Mouse (Mus musculus): ENCODE results near the gene Rad9b. TPM values are rescaled to one million over a fixed set of nuclear protein-coding genes. Genes with fewer than 3 reads are reported as not detected.

The Rad9b gene
- 2.6 and 2.9 TPM in 2 replicates for polyA plus RNA-seq (2012; rRNA removed)

DNA sequence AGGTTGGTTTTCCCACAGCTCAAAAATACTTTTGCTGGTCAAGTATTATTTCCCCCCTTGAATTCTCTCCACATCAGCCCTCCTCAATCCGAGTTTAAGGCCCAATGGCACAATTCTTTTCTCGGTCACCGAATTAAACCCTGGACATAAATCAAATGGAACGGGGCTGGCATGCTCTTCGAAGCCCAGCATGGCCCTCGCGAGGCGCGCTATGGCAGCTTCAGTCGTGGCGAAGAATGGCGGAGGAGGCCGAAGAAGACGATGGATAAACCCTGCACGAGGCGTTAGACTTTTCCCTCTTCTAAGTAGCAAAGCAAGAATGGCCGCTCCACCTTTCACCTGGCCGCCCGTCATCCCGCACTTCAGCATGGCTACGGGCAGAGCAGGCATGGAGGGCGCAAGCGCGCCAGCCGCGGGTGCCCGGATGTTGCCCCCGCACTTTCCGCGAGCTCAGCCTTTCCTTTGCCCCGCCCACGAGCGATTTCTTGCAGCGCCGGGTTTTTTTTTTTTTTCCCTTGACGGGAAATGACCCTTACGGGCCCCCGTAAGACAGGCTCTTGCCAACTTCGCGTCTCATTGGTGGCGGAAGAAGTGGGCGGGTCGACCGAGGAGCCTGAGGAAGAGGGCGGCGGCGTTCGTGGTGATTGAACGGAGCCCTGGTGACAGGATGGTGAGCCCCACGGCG is at the start of gene Rad9b, which contains the start of gene Vps29:
Gene Rad9b (minus strand): TSS at position 427 of the 685 bp plus-strand sequence.
Gene Vps29 (plus strand): TSS at position 563 of the 685 bp plus-strand sequence.
- DNase-seq, result peak; percentile 97
- Histone ChIP-seq H3K4me1 (ENCODE audit: control insufficient read depth, insufficient read depth, low read length) (peaks cover 2% of the 10 kb centered on the region; the same call in 1 of the 2 replicates), H3K4me3 (replicated peaks; ENCODE audit: extremely low read depth, low read depth, low read length) (peak within 1 kb of the TSS; percentile 94)
- WGBS, result under 1% methylated on average over 51 of the region's 51 CpGs
- TF ChIP-seq POLR2A (IDR thresholded peaks at IDR 0.05; ENCODE audit: borderline replicate concordance, extremely low read depth, low read depth, low read length) (peak; percentile 54; the same call in 1 of the 2 replicates), CTCF (IDR thresholded peaks at IDR 0.05; ENCODE audit: insufficient read depth, low read length) (no peak)

DNA sequence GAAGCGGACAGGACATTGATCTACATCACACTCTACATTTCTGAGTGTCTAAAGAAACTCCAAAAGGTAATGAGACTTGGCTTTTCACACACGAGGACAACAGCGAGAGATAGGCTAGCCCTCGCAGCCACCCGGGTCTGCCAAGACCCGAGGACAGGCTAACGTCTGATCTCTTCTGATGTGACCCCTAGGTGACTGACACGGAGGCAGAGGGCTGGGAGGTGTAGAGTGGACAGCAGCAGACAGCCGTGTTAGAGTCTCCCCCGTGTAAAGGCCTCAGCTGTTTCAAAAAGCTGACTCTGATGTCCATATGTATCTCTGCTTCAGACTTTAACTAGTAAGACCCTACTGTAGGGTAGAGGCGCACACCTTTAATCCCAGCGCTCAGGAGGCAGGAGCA is 49.3 kb upstream of the Rad9b start:
- H3K4me1 ChIP-seq (ENCODE audit: control insufficient read depth, insufficient read depth, low read length), result peaks cover 5% of the 10 kb centered on the region
- TF ChIP-seq CTCF (IDR thresholded peaks at IDR 0.05; ENCODE audit: insufficient read depth, low read length) (no peak), POLR2A (IDR thresholded peaks at IDR 0.05; ENCODE audit: borderline replicate concordance, extremely low read depth, low read depth, low read length) (no peak)
- no peak overlapping the region for H3K4me3 ChIP-seq (replicated peaks; ENCODE audit: extremely low read depth, low read depth, low read length)
- 90% methylated on average over 12 of the region's 12 CpGs for WGBS
- no peak for DNase-seq

DNA sequence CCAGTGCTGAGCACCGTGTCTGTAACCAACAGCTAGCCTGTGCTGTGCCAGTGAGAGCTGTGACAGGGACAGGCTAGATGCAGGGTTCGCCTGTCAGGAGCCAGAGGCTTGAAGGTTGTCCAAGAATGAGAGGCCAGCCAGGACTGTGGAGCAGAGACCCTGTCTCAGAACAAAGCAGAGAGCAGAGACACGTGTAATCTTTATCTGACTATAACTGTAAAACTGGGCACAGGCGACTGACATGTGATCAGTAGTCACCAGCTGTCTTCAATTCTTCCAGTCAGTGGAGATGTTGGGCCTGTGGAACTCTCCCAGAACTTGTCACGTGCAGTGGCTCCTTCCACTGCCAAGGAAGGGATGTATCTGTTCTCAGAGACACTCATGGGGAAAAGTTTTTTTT is 48.7 kb upstream of the Rad9b start:
- 76% methylated on average over 5 of the region's 5 CpGs for WGBS
- no peak for DNase-seq
- TF ChIP-seq CTCF (IDR thresholded peaks at IDR 0.05; ENCODE audit: insufficient read depth, low read length), result no peak
- no peak for TF ChIP-seq POLR2A (IDR thresholded peaks at IDR 0.05; ENCODE audit: borderline replicate concordance, extremely low read depth, low read depth, low read length)
- H3K4me1 ChIP-seq (ENCODE audit: control insufficient read depth, insufficient read depth, low read length), result peaks cover 9% of the 10 kb centered on the region
- H3K4me3 ChIP-seq (replicated peaks; ENCODE audit: extremely low read depth, low read depth, low read length), result no peak overlapping the region

DNA sequence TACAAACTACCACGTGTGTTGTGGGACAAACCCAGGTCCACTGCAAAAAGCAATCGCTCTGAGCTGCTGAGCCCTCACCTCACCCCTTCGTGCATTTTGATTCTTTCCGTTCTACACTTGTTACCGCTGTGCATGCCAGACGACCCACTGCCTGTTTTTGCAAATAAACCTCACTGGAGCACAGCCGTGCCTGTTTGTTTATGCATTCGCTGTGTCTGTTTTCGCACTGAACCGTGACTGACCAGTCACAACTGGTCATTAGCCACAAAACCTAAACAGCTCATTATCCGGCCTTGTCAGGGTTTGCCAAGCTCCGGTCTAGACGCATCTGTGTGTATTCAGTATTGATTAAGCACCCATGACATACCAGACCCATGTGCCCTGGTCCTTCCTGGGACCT is 48.1 kb upstream of the Rad9b start:
- TF ChIP-seq POLR2A (IDR thresholded peaks at IDR 0.05; ENCODE audit: borderline replicate concordance, extremely low read depth, low read depth, low read length) (no peak), CTCF (IDR thresholded peaks at IDR 0.05; ENCODE audit: insufficient read depth, low read length) (no peak)
- 64% methylated on average over 13 of the region's 13 CpGs for WGBS
- Histone ChIP-seq H3K4me1 (ENCODE audit: control insufficient read depth, insufficient read depth, low read length) (peaks cover 14% of the 10 kb centered on the region), H3K4me3 (replicated peaks; ENCODE audit: extremely low read depth, low read depth, low read length) (no peak overlapping the region)
- no peak for DNase-seq

DNA sequence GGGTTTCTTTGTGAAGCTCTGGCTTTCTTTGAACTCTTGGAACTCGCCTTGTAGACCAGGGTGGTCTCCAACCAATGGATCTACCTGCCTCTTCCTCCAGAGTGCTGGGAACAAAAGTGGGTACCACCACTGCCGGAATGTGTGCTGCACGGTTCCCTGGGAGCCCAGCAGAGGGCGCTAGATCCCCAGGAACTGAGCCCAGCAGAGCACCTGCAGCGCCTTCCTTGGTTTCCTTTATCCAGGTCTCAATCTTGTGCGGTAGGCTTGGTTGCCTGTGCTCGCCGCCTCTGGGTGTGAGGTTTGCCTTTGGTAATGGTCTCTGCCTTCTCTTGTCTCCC is 47.2 kb upstream of the Rad9b start:
- H3K4me1 ChIP-seq (ENCODE audit: control insufficient read depth, insufficient read depth, low read length), result peaks cover 15% of the 10 kb centered on the region
- DNase-seq, result peak; percentile 79
- WGBS, result 30% methylated on average over 8 of the region's 8 CpGs
- H3K4me3 ChIP-seq (replicated peaks; ENCODE audit: extremely low read depth, low read depth, low read length), result no peak overlapping the region
- TF ChIP-seq POLR2A (IDR thresholded peaks at IDR 0.05; ENCODE audit: borderline replicate concordance, extremely low read depth, low read depth, low read length) (no peak), CTCF (IDR thresholded peaks at IDR 0.05; ENCODE audit: insufficient read depth, low read length) (peak; percentile 89)

DNA sequence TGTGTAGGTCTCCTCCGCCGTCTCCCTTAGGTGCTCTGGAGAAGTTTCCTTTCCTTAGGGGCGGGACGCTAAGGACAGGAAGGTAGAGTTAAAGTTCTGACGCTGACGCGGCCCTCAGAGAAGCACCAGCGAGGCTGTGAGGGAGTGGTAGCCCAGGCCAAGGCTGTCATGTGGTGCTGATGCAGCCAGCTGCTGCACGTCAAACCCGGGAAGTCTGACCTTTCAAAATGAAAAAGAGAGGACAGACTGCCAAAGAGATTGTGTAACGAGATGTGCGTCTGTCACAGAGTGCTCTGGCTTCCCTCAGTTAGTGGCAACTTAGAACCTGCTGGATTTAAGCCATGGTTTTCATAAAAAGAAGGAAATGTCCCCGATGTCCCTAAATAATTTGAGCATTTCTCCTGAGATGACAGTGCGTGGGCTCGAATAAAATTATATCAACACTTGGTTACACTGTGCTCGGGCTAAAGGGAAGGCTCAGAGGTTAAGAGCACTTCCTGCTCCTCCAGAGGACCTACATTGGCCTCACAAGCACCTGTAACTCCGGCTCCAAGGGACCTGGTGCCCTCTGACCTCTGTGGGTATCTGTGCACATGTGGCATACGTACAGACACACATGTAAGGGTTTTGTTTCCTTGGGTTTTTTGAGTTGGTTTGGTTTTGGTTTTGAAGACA is 46.7 kb upstream of the Rad9b start:
- no peak for TF ChIP-seq POLR2A (IDR thresholded peaks at IDR 0.05; ENCODE audit: borderline replicate concordance, extremely low read depth, low read depth, low read length)
- TF ChIP-seq CTCF (IDR thresholded peaks at IDR 0.05; ENCODE audit: insufficient read depth, low read length), result no peak
- no peak for DNase-seq
- Histone ChIP-seq H3K4me3 (replicated peaks; ENCODE audit: extremely low read depth, low read depth, low read length) (no peak overlapping the region), H3K4me1 (ENCODE audit: control insufficient read depth, insufficient read depth, low read length) (peaks cover 15% of the 10 kb centered on the region)
- 37% methylated on average over 18 of the region's 18 CpGs for WGBS

DNA sequence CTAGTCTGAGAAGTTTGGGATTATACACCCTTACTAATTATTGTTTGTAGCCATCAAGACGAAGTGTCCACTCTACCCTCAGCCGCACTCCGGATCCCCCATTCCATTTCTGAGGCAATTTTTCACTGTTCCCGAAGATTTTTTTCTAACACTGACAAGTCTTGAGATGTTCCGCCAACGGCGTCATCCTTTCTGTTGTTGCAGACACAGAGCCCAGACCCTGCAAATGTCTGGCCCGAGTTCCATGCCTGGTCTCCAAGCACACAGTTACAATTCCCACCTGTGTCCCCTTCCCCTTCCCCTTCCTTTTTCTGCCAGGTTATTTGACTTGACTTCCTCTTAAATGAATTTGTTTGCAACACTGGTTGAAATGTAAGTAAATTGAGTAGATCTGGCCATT is 45.8 kb upstream of the Rad9b start:
- H3K4me3 ChIP-seq (replicated peaks; ENCODE audit: extremely low read depth, low read depth, low read length), result no peak overlapping the region
- WGBS, result 74% methylated on average over 8 of the region's 8 CpGs
- no peak for TF ChIP-seq CTCF (IDR thresholded peaks at IDR 0.05; ENCODE audit: insufficient read depth, low read length)
- no peak for TF ChIP-seq POLR2A (IDR thresholded peaks at IDR 0.05; ENCODE audit: borderline replicate concordance, extremely low read depth, low read depth, low read length)
- H3K4me1 ChIP-seq (ENCODE audit: control insufficient read depth, insufficient read depth, low read length), result peaks cover 17% of the 10 kb centered on the region
- DNase-seq, result no peak

DNA sequence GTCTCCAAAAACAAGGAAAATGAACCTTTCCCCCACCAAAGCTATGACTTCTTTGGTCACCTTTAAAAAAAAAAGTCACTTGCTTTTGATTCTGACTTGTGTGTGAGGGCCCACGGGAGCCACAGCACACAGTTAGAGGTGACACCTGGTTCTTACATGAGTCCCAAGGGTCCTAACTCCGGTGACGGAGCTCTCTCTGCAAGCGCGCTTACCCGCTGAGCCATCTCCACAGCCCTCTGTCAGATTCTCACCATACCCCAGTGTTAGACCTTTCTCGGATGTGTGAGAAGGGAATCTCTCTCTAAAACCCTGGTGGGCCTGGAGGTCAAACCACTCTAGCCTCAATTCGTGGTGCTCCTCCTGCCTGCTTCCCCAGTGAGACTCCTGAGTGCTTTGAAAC is 43.5 kb upstream of the Rad9b start:
- TF ChIP-seq POLR2A (IDR thresholded peaks at IDR 0.05; ENCODE audit: borderline replicate concordance, extremely low read depth, low read depth, low read length), result no peak
- TF ChIP-seq CTCF (IDR thresholded peaks at IDR 0.05; ENCODE audit: insufficient read depth, low read length), result no peak
- no peak overlapping the region for H3K4me3 ChIP-seq (replicated peaks; ENCODE audit: extremely low read depth, low read depth, low read length)
- WGBS, result 78% methylated on average over 8 of the region's 8 CpGs

DNA sequence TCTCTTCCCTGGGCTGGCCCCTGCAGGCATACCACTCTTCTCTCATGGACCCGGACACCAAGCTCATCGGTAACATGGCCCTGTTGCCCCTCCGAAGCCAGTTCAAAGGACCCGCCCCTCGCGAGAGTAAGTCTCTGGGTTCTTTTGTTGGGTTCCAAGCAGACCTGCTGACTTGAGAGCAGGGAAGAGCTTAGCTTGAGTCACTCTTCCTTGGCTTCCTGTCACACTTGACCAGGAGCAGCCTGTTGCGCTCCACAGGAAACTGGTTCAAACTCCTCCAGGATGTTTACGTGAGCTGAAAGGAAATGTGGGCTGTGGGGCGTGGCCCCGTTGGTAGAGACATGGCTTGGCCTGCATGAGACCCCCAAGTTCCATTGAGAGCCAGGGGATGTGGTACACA is 42.8 kb upstream of the Rad9b start:
- WGBS, result 39% methylated on average over 10 of the region's 10 CpGs
- H3K4me3 ChIP-seq (replicated peaks; ENCODE audit: extremely low read depth, low read depth, low read length), result peak overlapping the region; percentile 51
- DNase-seq, result peak; percentile 40

More for the DNA sequence above, 43.5 kb upstream of the Rad9b start:
- H3K4me1 ChIP-seq (ENCODE audit: control insufficient read depth, insufficient read depth, low read length), result peaks cover 23% of the 10 kb centered on the region
- no peak for DNase-seq

More for the DNA sequence above, 42.8 kb upstream of the Rad9b start:
- no peak for TF ChIP-seq CTCF (IDR thresholded peaks at IDR 0.05; ENCODE audit: insufficient read depth, low read length)
- peak; percentile 21; the same call in 1 of the 2 replicates for TF ChIP-seq POLR2A (IDR thresholded peaks at IDR 0.05; ENCODE audit: borderline replicate concordance, extremely low read depth, low read depth, low read length)
- peaks cover 24% of the 10 kb centered on the region for H3K4me1 ChIP-seq (ENCODE audit: control insufficient read depth, insufficient read depth, low read length)
